Mouse (Mus musculus) kidney, postnatal 0 days (tissue): ENCODE results near the gene Kcng4. TPM values are rescaled to one million over a fixed set of nuclear protein-coding genes. Genes with fewer than 3 reads are reported as not detected.

Experiments
- ATAC-seq: fragments of 200-750 bp; cut with Nextera tagmentation; replicated peaks from 2 replicates; pipeline ENCODE4 v1.8.0; 2017; ENCODE audit warnings: low read depth, moderate number of reproducible peaks, moderate TSS enrichment, moderate library complexity; ENCODE audit not compliant: low FRiP score
- DNase-seq: peaks from one replicate; pipeline ENCODE4 v3.0.0-alpha.2; 2016; ENCODE audit warnings: low spot score
- H3K27ac ChIP-seq: fragments of 300-500 bp; sonication (generic); 2 replicates; pipeline ENCODE4 v1.5.1; 2014; ENCODE audit warnings: mild to moderate bottlenecking
- H3K27me3 ChIP-seq: fragments of 300-500 bp; sonication (generic); 2 replicates; pipeline ENCODE4 v1.6.1; 2014; ENCODE audit warnings: low read length, mixed read lengths; ENCODE audit not compliant: insufficient read depth
- H3K36me3 ChIP-seq: fragments of 300-500 bp; sonication (generic); 2 replicates; pipeline ENCODE4 v1.6.1; 2014; ENCODE audit warnings: low read length, mixed read lengths; ENCODE audit not compliant: insufficient read depth
- H3K4me1 ChIP-seq: fragments of 300-500 bp; sonication (generic); replicated peaks from 2 replicates; pipeline ENCODE4 v1.6.1; 2014; ENCODE audit warnings: antibody characterized with exemption, low read length, mixed read lengths; ENCODE audit not compliant: insufficient read depth
- H3K4me2 ChIP-seq: fragments of 300-500 bp; sonication (generic); 2 replicates; pipeline ENCODE4 v1.6.1; 2014; ENCODE audit warnings: mild to moderate bottlenecking, low read length, moderate library complexity, mixed read lengths
- H3K4me3 ChIP-seq: fragments of 300-500 bp; sonication (generic); replicated peaks from 2 replicates; pipeline ENCODE4 v1.5.1; 2014; ENCODE audit warnings: low read depth, low read length
- H3K9ac ChIP-seq: fragments of 300-500 bp; sonication (generic); 2 replicates; pipeline ENCODE4 v1.6.1; 2014; ENCODE audit warnings: low read depth, low read length
- H3K9me3 ChIP-seq: fragments of 300-500 bp; sonication (generic); replicated peaks from 2 replicates; pipeline ENCODE4 v1.6.1; 2016; ENCODE audit warnings: low read length, inconsistent platforms, mixed read lengths
- CTCF ChIP-seq: IDR thresholded peaks from 2 replicates; pipeline ENCODE4 v1.5.1; 2016; ENCODE audit warnings: antibody characterized with exemption, low read depth, mild to moderate bottlenecking, moderate library complexity
- WGBS: fragments of 180-500 bp; shearing (Covaris S2); extraction: QIAGEN DNeasy Blood & Tissue Kit; methylation state at CpG from one replicate; pipeline ENCODE4 v1.1.7; 2014; 5-methylcytosine and 5-hydroxymethylcytosine counted together
- polyA plus RNA-seq: library from polyadenylated mRNA; unstranded; fragments of >200 nt; fragmentation: Nextera tagmentation; extraction: Ambion mirVana; gene quantifications from 2 replicates; pipeline ENCODE4 v1.2.1, GENCODE M21; 2015

The Kcng4 gene
- polyA plus RNA-seq, 1 experiment from 2014 or later: 0.14 TPM

DNA sequence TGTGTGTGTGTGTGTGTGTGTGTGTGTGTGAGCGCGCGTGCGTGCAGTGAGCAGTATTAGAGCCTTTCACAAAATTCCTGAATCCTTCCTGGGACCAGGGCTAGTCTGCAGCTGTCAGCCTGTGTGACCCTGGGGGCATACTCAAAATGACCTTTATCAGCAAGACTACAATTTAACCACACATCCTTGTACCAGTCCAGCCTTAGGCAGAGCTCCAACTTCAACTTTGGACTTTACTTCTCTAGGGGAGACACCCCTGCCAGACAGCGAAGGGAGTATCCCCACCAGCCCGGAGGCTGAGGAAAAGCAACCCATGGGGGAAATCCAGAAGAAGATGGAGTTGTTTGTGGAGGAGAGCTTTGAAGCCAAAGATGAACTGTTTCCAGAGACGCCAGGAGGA, 44.0 kb downstream of the Kcng4 start:
- no peak overlapping the region for H3K4me3 ChIP-seq
- 89% methylated on average over 7 of the region's 7 CpGs for WGBS
- no peaks in the 10 kb centered on the region for H3K4me1 ChIP-seq
- DNase-seq (no peak), ATAC-seq (no peak)
- H3K9ac ChIP-seq: no peak overlapping the region
- H3K36me3 ChIP-seq: no peaks in the 10 kb centered on the region
- no peak overlapping the region for H3K27ac ChIP-seq
- TF ChIP-seq CTCF: no peak
- no peak overlapping the region for H3K4me2 ChIP-seq
- no peaks in the 10 kb centered on the region for H3K27me3 ChIP-seq
- no peaks in the 10 kb centered on the region for H3K9me3 ChIP-seq

DNA sequence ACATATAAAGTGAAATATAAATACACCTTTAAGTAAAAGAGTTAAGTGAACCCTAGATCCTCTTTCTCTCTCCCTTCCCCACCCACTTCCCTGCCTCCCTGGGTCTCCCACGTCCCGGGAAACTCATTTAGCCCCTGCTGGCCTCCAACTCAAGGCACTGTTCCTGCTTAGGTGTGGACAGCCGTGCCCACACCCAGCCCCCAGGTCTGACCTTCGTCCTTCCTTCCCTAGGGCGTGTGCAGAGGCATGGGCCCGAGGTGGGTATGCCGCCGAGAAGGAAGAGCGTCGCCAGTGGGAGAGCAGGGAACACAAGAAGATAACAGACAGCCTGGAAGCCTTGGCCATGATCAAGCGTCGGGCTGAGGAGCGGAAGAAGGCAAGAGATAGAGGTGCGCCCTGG, 45.1 kb downstream of the Kcng4 start:
- Histone ChIP-seq H3K9ac (no peak overlapping the region), H3K4me1 (no peaks in the 10 kb centered on the region), H3K4me2 (no peak overlapping the region), H3K9me3 (no peaks in the 10 kb centered on the region), H3K36me3 (no peaks in the 10 kb centered on the region), H3K27me3 (no peaks in the 10 kb centered on the region), H3K4me3 (no peak overlapping the region), H3K27ac (no peak overlapping the region)
- 70% methylated on average over 14 of the region's 14 CpGs for WGBS
- no peak for TF ChIP-seq CTCF
- no peak for DNase-seq
- no peak for ATAC-seq

DNA sequence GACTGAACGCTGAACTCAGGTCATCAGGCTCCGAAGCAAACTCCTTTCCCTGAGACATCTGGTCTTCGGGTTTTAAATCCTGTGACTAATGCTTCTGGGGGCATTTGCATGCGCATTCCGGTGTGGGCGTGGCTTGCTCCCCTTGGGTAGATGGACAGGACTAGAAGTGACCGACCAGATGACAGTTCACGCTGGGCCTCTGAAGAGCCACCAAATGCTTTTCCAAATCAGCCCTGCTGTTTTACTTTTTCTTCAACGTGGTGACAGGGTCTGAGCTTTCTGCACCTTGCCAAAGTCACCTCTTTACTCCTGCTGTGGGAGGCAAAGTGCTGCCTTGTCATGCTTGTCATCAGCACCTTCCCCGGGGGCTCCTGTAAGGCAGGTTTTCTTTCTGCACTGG, 46.6 kb downstream of the Kcng4 start:
- Histone ChIP-seq H3K9ac (no peak overlapping the region), H3K27ac (no peak overlapping the region; the same call in 1 of the 2 replicates), H3K27me3 (no peaks in the 10 kb centered on the region), H3K4me1 (no peaks in the 10 kb centered on the region), H3K9me3 (no peaks in the 10 kb centered on the region), H3K4me2 (no peak overlapping the region), H3K4me3 (no peak overlapping the region), H3K36me3 (no peaks in the 10 kb centered on the region)
- DNase-seq (no peak), ATAC-seq (no peak)
- no peak for TF ChIP-seq CTCF
- WGBS: 21% methylated on average over 10 of the region's 10 CpGs

GRCm38 (mm10) chr8:119588321-119588720, 47.2 kb downstream of the Kcng4 start:
- H3K9me3 ChIP-seq: no peaks in the 10 kb centered on the region
- H3K36me3 ChIP-seq: no peaks in the 10 kb centered on the region
- no peak overlapping the region for H3K4me2 ChIP-seq
- H3K27ac ChIP-seq: no peak overlapping the region
- DNase-seq (no peak), ATAC-seq (no peak)
- H3K4me3 ChIP-seq: no peak overlapping the region
- H3K9ac ChIP-seq: no peak overlapping the region
- H3K4me1 ChIP-seq: no peaks in the 10 kb centered on the region
- no peaks in the 10 kb centered on the region for H3K27me3 ChIP-seq
- TF ChIP-seq CTCF: peak; percentile 45; the same call in 1 of the 2 replicates
- 49% methylated on average over 4 of the region's 4 CpGs for WGBS

- no peak for DNase-seq
- 19% methylated on average over 21 of the region's 24 CpGs for WGBS
- ATAC-seq: 0 out of 2 replicates have a peak, but pooled peaks have one; percentile 25
- peak overlapping the region; percentile 24; the same call in 1 of the 2 replicates for H3K4me3 ChIP-seq
- no peak overlapping the region for H3K27ac ChIP-seq
- no peaks in the 10 kb centered on the region for H3K4me1 ChIP-seq
- 0 out of 2 replicates have a peak overlapping the region, but pooled peaks have one; percentile 35 for H3K9ac ChIP-seq
- no peaks in the 10 kb centered on the region for H3K27me3 ChIP-seq
- no peaks in the 10 kb centered on the region for H3K36me3 ChIP-seq
- H3K9me3 ChIP-seq: no peaks in the 10 kb centered on the region
- peak overlapping the region; percentile 57 for H3K4me2 ChIP-seq
- TF ChIP-seq CTCF: no peak
Measured at GRCm38 (mm10) chr8:119585901-119586300, 49.6 kb downstream of the Kcng4 start.

GRCm38 (mm10) chr8:119580441-119581161, 54.9 kb downstream of the Kcng4 start:
- Histone ChIP-seq H3K9me3 (no peaks in the 10 kb centered on the region), H3K36me3 (no peaks in the 10 kb centered on the region), H3K27ac (no peak overlapping the region), H3K4me2 (no peak overlapping the region), H3K4me3 (no peak overlapping the region), H3K27me3 (no peaks in the 10 kb centered on the region), H3K4me1 (no peaks in the 10 kb centered on the region), H3K9ac (no peak overlapping the region)
- WGBS: 75% methylated on average over 5 of the region's 5 CpGs
- no peak for ATAC-seq
- TF ChIP-seq CTCF: no peak
- DNase-seq: no peak
